Mouse (Mus musculus) limb, embryonic 15.5 days (tissue): ENCODE data around the gene Dnah5. TPM values are rescaled to one million over a fixed set of nuclear protein-coding genes. Genes with fewer than 3 reads are reported as not detected.

Source experiments
- ATAC-seq: fragments of 200-750 bp; cut with Nextera tagmentation; 2 replicates; pipeline ENCODE4 v1.8.0; 2017; ENCODE audit warnings: low read depth, moderate TSS enrichment; ENCODE audit not compliant: insufficient number of reproducible peaks, low FRiP score, low TSS enrichment
- H3K27ac ChIP-seq: fragments of 300-500 bp; sonication (generic); 2 replicates; pipeline ENCODE4 v1.5.1; 2015; ENCODE audit warnings: moderate library complexity, mild to moderate bottlenecking, inconsistent platforms
- H3K27me3 ChIP-seq: fragments of 300-500 bp; sonication (generic); 2 replicates; pipeline ENCODE4 v1.6.1; 2015; ENCODE audit warnings: inconsistent platforms
- H3K36me3 ChIP-seq: fragments of 300-500 bp; sonication (generic); 2 replicates; pipeline ENCODE4 v1.6.1; 2015; ENCODE audit warnings: inconsistent platforms
- H3K4me1 ChIP-seq: fragments of 300-500 bp; sonication (generic); 2 replicates; pipeline ENCODE4 v1.6.1; 2015; ENCODE audit warnings: inconsistent platforms
- H3K4me2 ChIP-seq: fragments of 300-500 bp; sonication (generic); 2 replicates; pipeline ENCODE4 v1.6.1; 2015; ENCODE audit warnings: mild to moderate bottlenecking, inconsistent platforms
- H3K4me3 ChIP-seq: fragments of 300-500 bp; sonication (generic); 2 replicates; pipeline ENCODE4 v1.5.1; 2015; ENCODE audit warnings: mild to moderate bottlenecking, inconsistent platforms
- H3K9ac ChIP-seq: fragments of 300-500 bp; sonication (generic); 2 replicates; pipeline ENCODE4 v1.6.1; 2015; ENCODE audit warnings: inconsistent platforms
- H3K9me3 ChIP-seq: fragments of 300-500 bp; sonication (generic); 2 replicates; pipeline ENCODE4 v1.6.1; 2016; ENCODE audit warnings: inconsistent platforms
- WGBS: fragments of 180-500 bp; shearing (Covaris S2); methylation state at CpG from one replicate; pipeline ENCODE4 v1.1.7; 2015; 5-methylcytosine and 5-hydroxymethylcytosine counted together
- polyA plus RNA-seq: library from polyadenylated mRNA; unstranded; fragments of >200 nt; fragmentation: Nextera tagmentation; extraction: Ambion mirVana; gene quantifications from 2 replicates; pipeline ENCODE4 v1.2.1, GENCODE M21; 2015

The Dnah5 gene
- polyA plus RNA-seq, 1 experiment from 2014 or later = 0.04 TPM

- ATAC-seq = no peak
- Histone ChIP-seq H3K27me3 (no peaks in the 10 kb centered on the region), H3K36me3 (no peaks in the 10 kb centered on the region), H3K27ac (no peak overlapping the region), H3K4me2 (no peak overlapping the region), H3K4me3 (no peak overlapping the region), H3K4me1 (no peaks in the 10 kb centered on the region), H3K9ac (no peak overlapping the region), H3K9me3 (no peaks in the 10 kb centered on the region)
- WGBS = 24% methylated on average over 22 of the region's 22 CpGs
Measured at GRCm38 (mm10) chr15:28187472-28188360, 15.8 kb upstream of the Dnah5 start.

DNA sequence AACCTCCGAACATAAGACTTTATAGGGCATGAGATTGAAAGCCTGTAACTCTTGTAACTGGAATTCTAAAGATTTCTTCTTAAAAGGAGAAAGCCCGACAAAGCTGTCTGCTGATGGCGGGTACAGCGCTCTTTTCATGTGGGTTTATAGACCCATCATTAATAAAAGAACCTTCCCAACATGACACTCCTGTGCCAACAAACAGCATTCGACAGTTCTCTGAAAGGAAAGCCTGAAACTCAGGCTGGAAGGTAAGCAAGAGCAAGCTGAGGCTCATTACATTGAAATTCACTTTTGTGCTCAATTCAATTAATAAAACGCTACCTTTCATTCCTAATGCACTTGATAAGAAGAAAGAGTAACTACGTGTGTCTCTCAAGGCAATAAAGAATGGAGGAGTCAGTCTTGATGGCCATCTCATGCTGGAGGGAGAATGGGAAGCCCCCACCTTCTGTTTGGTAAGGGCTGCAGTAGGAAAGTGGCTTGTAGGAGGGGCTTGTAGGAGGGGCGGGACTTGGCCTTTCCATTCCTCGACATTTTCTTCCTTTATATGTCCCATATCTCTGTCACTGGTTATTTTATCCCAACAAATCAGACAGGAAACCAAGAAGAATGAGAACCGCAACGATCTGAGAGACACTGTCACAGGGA lies 15.1 kb upstream of the Dnah5 start:
- WGBS = 70% methylated on average over 11 of the region's 11 CpGs
- Histone ChIP-seq H3K27me3 (no peaks in the 10 kb centered on the region), H3K9me3 (no peaks in the 10 kb centered on the region), H3K4me3 (no peak overlapping the region), H3K4me1 (no peaks in the 10 kb centered on the region), H3K4me2 (no peak overlapping the region), H3K9ac (no peak overlapping the region), H3K36me3 (no peaks in the 10 kb centered on the region), H3K27ac (no peak overlapping the region)
- ATAC-seq = no peak

- H3K36me3 ChIP-seq = no peaks in the 10 kb centered on the region
- no peak overlapping the region for H3K4me2 ChIP-seq
- H3K4me1 ChIP-seq = no peaks in the 10 kb centered on the region
- H3K9ac ChIP-seq = no peak overlapping the region
- ATAC-seq = no peak
- H3K27me3 ChIP-seq = no peaks in the 10 kb centered on the region
- 32% methylated on average over 12 of the region's 12 CpGs for WGBS
- H3K4me3 ChIP-seq = no peak overlapping the region
- H3K27ac ChIP-seq = no peak overlapping the region
- H3K9me3 ChIP-seq = no peaks in the 10 kb centered on the region
Measured at GRCm38 (mm10) chr15:28189668-28190067, 13.9 kb upstream of the Dnah5 start.

GRCm38 (mm10) chr15:28198609-28199008 lies 4.9 kb upstream of the Dnah5 start:
- H3K4me3 ChIP-seq = no peak overlapping the region
- no peak overlapping the region for H3K4me2 ChIP-seq
- H3K9ac ChIP-seq = no peak overlapping the region
- no peaks in the 10 kb centered on the region for H3K9me3 ChIP-seq
- ATAC-seq = no peak
- WGBS = 46% methylated on average over 4 of the region's 4 CpGs
- no peak overlapping the region for H3K27ac ChIP-seq
- no peaks in the 10 kb centered on the region for H3K27me3 ChIP-seq
- no peaks in the 10 kb centered on the region for H3K36me3 ChIP-seq
- H3K4me1 ChIP-seq = no peaks in the 10 kb centered on the region

GRCm38 (mm10) chr15:28204626-28205025 lies 1.1 kb downstream of the Dnah5 start:
- H3K9ac ChIP-seq = no peak overlapping the region
- H3K9me3 ChIP-seq = no peaks in the 10 kb centered on the region
- no peaks in the 10 kb centered on the region for H3K36me3 ChIP-seq
- H3K4me3 ChIP-seq = no peak overlapping the region
- no peaks in the 10 kb centered on the region for H3K27me3 ChIP-seq
- no peaks in the 10 kb centered on the region for H3K4me1 ChIP-seq
- no peak overlapping the region for H3K27ac ChIP-seq
- WGBS = 76% methylated on average over 3 of the region's 3 CpGs
- no peak for ATAC-seq
- H3K4me2 ChIP-seq = no peak overlapping the region

GRCm38 (mm10) chr15:28207545-28207944 lies 4.0 kb downstream of the Dnah5 start:
- Histone ChIP-seq H3K36me3 (no peaks in the 10 kb centered on the region), H3K4me3 (no peak overlapping the region), H3K4me2 (no peak overlapping the region), H3K4me1 (no peaks in the 10 kb centered on the region), H3K9me3 (no peaks in the 10 kb centered on the region), H3K9ac (no peak overlapping the region), H3K27me3 (no peaks in the 10 kb centered on the region), H3K27ac (no peak overlapping the region)
- 40% methylated on average over 2 of the region's 2 CpGs for WGBS
- no peak for ATAC-seq

DNA sequence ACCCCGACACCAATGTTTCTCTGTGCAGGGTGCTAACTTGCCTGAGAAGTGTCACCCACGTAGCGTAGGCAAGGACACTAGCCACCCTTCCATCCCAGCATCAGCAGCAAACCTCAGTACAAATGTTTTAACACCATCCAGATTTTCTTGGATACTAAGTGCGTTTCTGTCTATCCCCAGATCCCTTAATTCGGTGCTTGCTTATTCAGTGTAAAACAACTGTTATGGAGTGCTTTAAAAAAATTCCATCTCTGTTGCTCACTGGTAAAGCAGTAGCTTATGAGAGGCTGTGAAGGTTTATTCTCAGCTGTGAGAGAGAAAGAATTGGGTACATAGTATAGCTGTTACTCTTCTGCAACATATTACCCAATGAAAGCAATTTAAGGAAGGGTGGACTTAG lies 9.5 kb downstream of the Dnah5 start:
- no peaks in the 10 kb centered on the region for H3K4me1 ChIP-seq
- H3K27ac ChIP-seq = no peak overlapping the region
- H3K27me3 ChIP-seq = no peaks in the 10 kb centered on the region
- WGBS = 84% methylated on average over 5 of the region's 5 CpGs
- no peak for ATAC-seq
- no peaks in the 10 kb centered on the region for H3K36me3 ChIP-seq
- no peak overlapping the region for H3K4me3 ChIP-seq
- H3K9ac ChIP-seq = no peak overlapping the region
- no peaks in the 10 kb centered on the region for H3K9me3 ChIP-seq
- no peak overlapping the region for H3K4me2 ChIP-seq

- no peaks in the 10 kb centered on the region for H3K36me3 ChIP-seq
- H3K27me3 ChIP-seq = no peaks in the 10 kb centered on the region
- 71% methylated on average over 8 of the region's 8 CpGs for WGBS
- H3K4me1 ChIP-seq = no peaks in the 10 kb centered on the region
- ATAC-seq = no peak
- no peak overlapping the region for H3K9ac ChIP-seq
- H3K27ac ChIP-seq = no peak overlapping the region
- no peak overlapping the region for H3K4me2 ChIP-seq
- H3K9me3 ChIP-seq = no peaks in the 10 kb centered on the region
- no peak overlapping the region for H3K4me3 ChIP-seq
Measured at GRCm38 (mm10) chr15:28216358-28216757, 12.8 kb downstream of the Dnah5 start.

DNA sequence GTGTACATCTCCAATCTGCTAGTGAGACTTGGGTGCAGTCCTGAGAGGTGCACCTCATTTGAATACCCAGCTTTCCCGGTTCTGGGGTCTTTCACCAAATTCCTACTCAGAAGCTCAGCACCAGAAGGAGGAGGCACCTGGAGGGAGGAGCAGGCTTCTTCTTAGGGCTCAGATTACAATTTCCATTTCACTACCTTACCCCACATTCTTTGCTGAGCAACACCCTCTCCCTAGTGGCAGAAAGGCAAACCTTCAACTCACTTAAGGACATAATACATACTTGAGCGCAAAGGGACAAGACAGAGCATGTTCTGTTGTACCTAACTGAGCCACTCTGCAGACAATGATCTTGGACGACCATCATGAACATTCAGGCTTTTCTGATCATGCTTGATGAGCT lies 23.8 kb downstream of the Dnah5 start:
- no peak overlapping the region for H3K4me2 ChIP-seq
- no peak overlapping the region for H3K9ac ChIP-seq
- H3K27me3 ChIP-seq = no peaks in the 10 kb centered on the region
- H3K27ac ChIP-seq = no peak overlapping the region
- no peaks in the 10 kb centered on the region for H3K4me1 ChIP-seq
- H3K36me3 ChIP-seq = no peaks in the 10 kb centered on the region
- no peaks in the 10 kb centered on the region for H3K9me3 ChIP-seq
- H3K4me3 ChIP-seq = no peak overlapping the region
- 42% methylated on average over 3 of the region's 3 CpGs for WGBS
- ATAC-seq = no peak

- H3K4me2 ChIP-seq = no peak overlapping the region
- no peaks in the 10 kb centered on the region for H3K9me3 ChIP-seq
- 81% methylated on average over 1 of the region's 1 CpGs for WGBS
- no peak overlapping the region for H3K4me3 ChIP-seq
- no peak overlapping the region for H3K9ac ChIP-seq
- H3K27ac ChIP-seq = no peak overlapping the region
- no peak for ATAC-seq
- no peaks in the 10 kb centered on the region for H3K36me3 ChIP-seq
- no peaks in the 10 kb centered on the region for H3K4me1 ChIP-seq
- no peaks in the 10 kb centered on the region for H3K27me3 ChIP-seq
Measured at GRCm38 (mm10) chr15:28260250-28260649, 56.7 kb downstream of the Dnah5 start.

- Histone ChIP-seq H3K9me3 (no peaks in the 10 kb centered on the region), H3K36me3 (no peaks in the 10 kb centered on the region), H3K27me3 (no peaks in the 10 kb centered on the region), H3K27ac (no peak overlapping the region), H3K4me2 (no peak overlapping the region), H3K4me1 (no peaks in the 10 kb centered on the region), H3K4me3 (no peak overlapping the region), H3K9ac (no peak overlapping the region)
- no peak for ATAC-seq
- WGBS = 90% methylated on average over 4 of the region's 4 CpGs
Measured at GRCm38 (mm10) chr15:28299438-28299837, 95.9 kb downstream of the Dnah5 start.

DNA sequence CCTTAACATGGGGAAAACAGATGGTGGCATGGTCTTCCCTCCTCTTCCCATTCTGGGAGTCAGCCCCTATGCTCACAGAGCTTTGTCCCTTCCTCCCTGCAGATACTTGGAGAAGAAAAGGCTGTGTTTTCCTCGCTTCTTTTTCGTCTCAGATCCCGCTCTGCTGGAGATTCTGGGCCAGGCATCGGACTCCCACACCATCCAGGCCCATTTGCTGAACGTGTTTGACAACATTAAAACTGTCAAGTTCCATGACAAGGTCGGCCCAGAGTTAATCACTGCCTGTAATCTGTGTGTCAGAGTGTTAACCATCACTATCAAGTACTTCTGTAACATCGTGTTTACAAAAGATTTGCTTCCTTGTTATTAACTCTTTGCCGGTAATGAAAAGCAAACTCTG lies 103.6 kb downstream of the Dnah5 start:
- WGBS = 59% methylated on average over 8 of the region's 8 CpGs
- no peak overlapping the region for H3K4me2 ChIP-seq
- H3K36me3 ChIP-seq = no peaks in the 10 kb centered on the region
- ATAC-seq = no peak
- H3K9ac ChIP-seq = no peak overlapping the region
- H3K4me1 ChIP-seq = no peaks in the 10 kb centered on the region
- no peak overlapping the region for H3K27ac ChIP-seq
- no peaks in the 10 kb centered on the region for H3K27me3 ChIP-seq
- no peak overlapping the region for H3K4me3 ChIP-seq
- no peaks in the 10 kb centered on the region for H3K9me3 ChIP-seq
